Mouse (Mus musculus) olfactory bulb, adult 2 months (tissue): ENCODE results near the gene Chrnb2.

Experiments used
- CTCF ChIP-seq: fragments of 200-500 bp; IDR thresholded peaks from 2 replicates; pipeline ENCODE4 v1.5.1; 2012; ENCODE audit warnings: low read depth, mild to moderate bottlenecking, low read length, moderate library complexity; ENCODE audit not compliant: insufficient read depth
- POLR2A ChIP-seq: fragments of 200-500 bp; IDR thresholded peaks from 2 replicates; pipeline ENCODE4 v1.6.1; 2012; ENCODE audit warnings: mild to moderate bottlenecking, low read depth, low read length, moderate library complexity; ENCODE audit not compliant: insufficient read depth

DNA sequence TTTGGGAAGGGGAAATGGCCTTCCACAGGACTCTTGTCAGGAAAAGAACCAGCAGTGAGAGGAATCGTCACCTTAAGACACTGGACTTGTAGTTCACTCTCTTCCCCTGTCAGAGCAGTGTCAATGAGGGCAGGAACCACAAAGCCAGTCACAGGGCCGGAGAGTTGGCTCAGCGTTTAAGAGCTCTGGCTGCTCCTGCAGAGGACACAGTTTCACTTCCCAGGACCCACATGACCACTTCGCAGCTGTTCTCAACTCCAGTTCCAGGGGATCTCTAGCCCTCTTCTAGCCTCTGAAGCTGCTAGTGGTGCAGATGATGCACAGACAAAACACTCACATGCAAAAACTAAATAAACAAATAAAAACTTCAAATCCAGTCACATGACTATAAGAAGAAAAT, 31.9 kb upstream of the Chrnb2 start:
- TF ChIP-seq CTCF (no peak), POLR2A (no peak)
